Mouse (Mus musculus) liver, adult 2 months (tissue): Measurements from ENCODE around the gene 4933434E20Rik.

Experiments
- CTCF ChIP-seq: fragments of 200-500 bp; IDR thresholded peaks from 2 replicates; pipeline ENCODE4 v1.5.1; 2011; ENCODE audit warnings: low read depth, low read length, control low read depth
- POLR2A ChIP-seq: fragments of 200-500 bp; IDR thresholded peaks from 2 replicates; pipeline ENCODE4 v1.6.1; 2011; ENCODE audit warnings: low read length, control low read depth; ENCODE audit not compliant: insufficient read depth; ENCODE audit errors: extremely low read depth

- no peak for TF ChIP-seq POLR2A
- TF ChIP-seq CTCF: no peak
Observed at GRCm38 (mm10) chr3:90064383-90064782, 12.9 kb downstream of the 4933434E20Rik start.
